Mouse (Mus musculus): ENCODE results near the gene Olfr830. TPM values are rescaled to one million over a fixed set of nuclear protein-coding genes. Genes with fewer than 3 reads are reported as not detected.
"Not testable (repeated sequence)": the region's sequence is repeated elsewhere in the genome, so short reads cannot be mapped to it uniquely, and the experiment has no call there.

The Olfr830 gene
- not detected for total RNA-seq (2021)
- long read RNA-seq, experiment 1 = 0 reads
- long read RNA-seq, experiment 2 = 0 reads

DNA sequence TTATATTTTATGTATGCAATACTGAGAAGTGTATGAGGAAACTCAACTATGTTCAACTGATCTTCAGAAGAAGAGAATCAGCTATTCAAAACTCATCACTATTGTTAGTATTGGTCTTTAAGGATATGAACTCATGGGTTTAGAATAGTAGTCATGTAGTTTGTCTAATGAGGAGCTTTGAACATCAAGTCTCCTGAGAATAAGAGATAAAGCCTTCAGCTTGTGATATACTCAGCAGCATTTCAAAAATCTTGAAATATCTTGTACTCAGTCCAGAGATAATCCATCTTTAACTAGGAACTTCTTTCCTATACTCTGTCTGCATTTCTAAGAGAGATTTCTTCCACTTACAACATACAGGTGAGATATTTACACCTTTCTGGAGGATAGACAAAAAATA is at the start of gene Olfr830:
Gene Olfr830 (plus strand): TSS at position 301 of the 400 bp plus-strand sequence.
- no peak for DNase-seq

DNA sequence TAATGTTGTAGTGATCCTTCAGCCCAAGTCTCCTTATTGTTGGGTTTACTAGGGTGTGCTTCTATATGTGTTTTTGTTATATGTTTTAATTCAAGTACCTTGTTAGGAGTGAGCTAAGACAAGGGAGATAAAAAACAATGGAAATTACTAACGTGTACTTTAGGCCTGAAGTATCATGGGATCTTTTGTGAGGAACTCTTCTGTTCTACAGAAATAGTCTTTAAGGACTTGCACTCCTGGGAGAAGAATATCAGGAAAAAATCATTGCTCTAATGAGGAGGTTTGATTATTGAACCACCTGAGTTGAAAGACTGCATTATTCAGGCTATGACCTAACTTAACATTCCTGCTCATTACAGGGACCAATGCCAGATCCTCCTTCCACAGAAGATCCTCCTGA is 19.9 kb upstream of the Olfr830 start, which contains the start of gene Olfr829:
Gene Olfr829 (plus strand): TSS at position 301 of the 400 bp plus-strand sequence.
- DNase-seq = no peak

DNA sequence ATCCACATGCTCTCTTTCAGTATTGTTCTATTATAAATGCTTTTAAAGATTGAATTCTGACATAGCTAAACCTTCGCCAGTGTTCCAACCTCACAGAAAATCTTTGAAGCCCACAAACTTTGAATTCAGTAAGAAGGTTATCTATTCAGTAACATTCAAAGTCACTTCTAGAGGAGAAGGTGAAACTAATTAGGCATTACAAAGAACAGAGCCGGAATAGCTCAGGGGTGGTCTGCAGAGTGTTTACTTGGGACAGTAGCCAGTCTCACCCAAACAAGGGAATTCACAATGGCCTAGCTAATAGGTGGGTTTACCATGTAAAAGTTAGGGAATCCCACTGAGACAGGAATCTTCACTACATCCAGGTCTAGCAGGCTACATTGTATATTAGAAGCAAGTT is 33.2 kb downstream of the Olfr830 start:
- DNase-seq = not testable (repeated sequence)

DNA sequence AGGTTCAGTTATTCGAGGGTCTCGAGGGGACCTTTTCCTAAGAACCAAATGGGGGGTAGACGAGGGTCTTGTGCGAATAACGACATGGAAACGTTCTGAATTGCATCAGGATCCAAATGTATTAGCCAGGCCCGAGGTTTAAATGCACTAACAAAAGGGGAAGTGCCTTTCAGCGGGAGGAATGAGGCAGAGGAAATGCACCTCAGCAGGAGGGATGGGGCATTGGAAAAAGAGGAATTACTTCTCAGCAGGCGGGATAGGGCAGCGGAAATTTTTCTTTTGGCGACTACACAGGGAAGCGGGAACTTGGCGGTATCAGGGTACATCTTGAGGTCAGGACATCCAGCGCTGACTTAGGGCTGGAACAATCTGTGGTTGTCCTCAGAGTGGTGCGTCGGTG is 53.4 kb downstream of the Olfr830 start:
- DNase-seq = not testable (repeated sequence)

Other genes starting within 250 kb of the Olfr830 start
- 10 to 100 TPM in 1 of 2 experiments, 1 to 10 TPM in 1; 5.2 to 10.9 TPM for gene Muc16, start 200.2 kb upstream of the Olfr830 start, total RNA-seq (2021)
- gene Olfr24, start 110.7 kb upstream of the Olfr830 start, total RNA-seq (2021) = not detected
- gene Olfr828, start 55.2 kb upstream of the Olfr830 start, total RNA-seq (2021) = not detected
- gene Olfr829, start 19.8 kb upstream of the Olfr830 start, total RNA-seq (2021) = not detected
- gene Olfr832, start 62.4 kb downstream of the Olfr830 start, total RNA-seq (2021) = not detected
- gene Olfr834, start 113.3 kb downstream of the Olfr830 start, total RNA-seq (2021) = not detected
- gene Olfr835, start 158.0 kb downstream of the Olfr830 start, total RNA-seq (2021) = not detected
- gene Olfr836, start 245.7 kb downstream of the Olfr830 start, total RNA-seq (2021) = not detected